Mouse (Mus musculus) stomach, postnatal 0 days (tissue): ENCODE results near the gene Cox6a1.

Experiments
- CTCF ChIP-seq: IDR thresholded peaks from 2 replicates; pipeline ENCODE4 v1.5.1; 2016; ENCODE audit warnings: antibody characterized with exemption, low read depth, mild to moderate bottlenecking, moderate library complexity
- EP300 ChIP-seq: optimal IDR thresholded peaks from 2 replicates; pipeline ENCODE3; 2016; ENCODE audit warnings: antibody characterized with exemption

DNA sequence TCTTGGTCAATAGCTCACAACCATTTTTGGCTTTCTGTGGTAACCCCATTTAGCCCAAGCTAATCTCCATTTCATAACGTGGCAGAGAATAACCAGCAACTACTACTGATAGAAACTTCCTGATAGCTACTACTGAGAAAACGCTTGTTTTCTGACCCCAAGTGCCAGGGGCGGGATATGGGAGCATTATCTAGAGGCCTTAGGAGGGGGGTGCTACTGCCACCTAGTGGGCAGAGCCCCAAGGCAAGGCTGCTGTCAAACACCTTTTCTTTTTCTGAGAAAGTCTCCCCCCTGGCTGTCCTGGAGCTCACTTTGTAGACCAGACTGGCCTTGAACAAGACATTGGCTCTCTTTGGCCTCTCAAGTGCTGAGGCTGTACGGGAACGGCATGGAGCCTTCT lies 1.2 kb downstream of the Cox6a1 start:
- no peak for TF ChIP-seq EP300
- peak; percentile 88 for TF ChIP-seq CTCF
